Mouse (Mus musculus) bone marrow macrophage, adult 2 months (primary cell): ENCODE data around the gene Nr5a2.

ENCODE experiments used
- CTCF ChIP-seq: IDR thresholded peaks from 2 replicates; pipeline ENCODE4 v1.5.1; 2012; ENCODE audit warnings: low read depth, mild to moderate bottlenecking, low read length, moderate library complexity
- POLR2A ChIP-seq: IDR thresholded peaks from 2 replicates; pipeline ENCODE4 v1.6.1; 2012; ENCODE audit warnings: mild to moderate bottlenecking, low read depth, low read length, borderline replicate concordance

DNA sequence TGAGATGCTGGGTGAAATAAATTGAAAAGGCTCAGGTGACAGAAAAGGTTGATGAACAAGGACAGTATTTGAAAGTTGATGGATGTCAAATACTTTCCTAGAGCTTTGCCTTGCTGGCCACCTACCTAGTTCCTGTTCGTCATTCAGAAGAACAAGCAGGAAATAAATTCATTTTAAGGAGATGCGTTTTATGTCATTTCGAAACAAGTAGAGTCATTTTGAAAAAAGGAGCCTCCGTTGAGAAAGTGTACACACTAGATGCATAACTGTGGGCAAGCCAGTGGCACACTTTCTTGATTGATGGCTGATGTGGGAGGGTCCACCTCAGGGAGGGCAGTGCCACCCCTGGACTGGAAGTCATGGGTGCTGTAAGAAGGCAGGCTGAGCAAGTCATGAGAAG is 62.1 kb downstream of the Nr5a2 start:
- no peak for TF ChIP-seq CTCF
- no peak for TF ChIP-seq POLR2A
